Mouse (Mus musculus) limb, embryonic 11.5 days (tissue): Measurements from ENCODE around the gene Hist1h2ah. TPM values are rescaled to one million over a fixed set of nuclear protein-coding genes. Genes with fewer than 3 reads are reported as not detected.

ENCODE experiments used
- ATAC-seq: fragments of 200-750 bp; cut with Nextera tagmentation; 2 replicates; pipeline ENCODE4 v1.8.0; 2017; ENCODE audit warnings: low read depth; ENCODE audit not compliant: insufficient number of reproducible peaks, low FRiP score, low TSS enrichment
- DNase-seq: peaks from one replicate; pipeline ENCODE4 v3.0.0-alpha.2; 2015; ENCODE audit warnings: low spot score
- H3K27ac ChIP-seq: fragments of 300-500 bp; sonication (generic); replicated peaks from 2 replicates; pipeline ENCODE4 v1.5.1; 2014; ENCODE audit warnings: low read depth, mild to moderate bottlenecking, low read length
- H3K27me3 ChIP-seq: fragments of 300-500 bp; sonication (generic); 2 replicates; pipeline ENCODE4 v1.6.1; 2014; ENCODE audit warnings: mild to moderate bottlenecking, low read length, mixed read lengths; ENCODE audit not compliant: control insufficient read depth, insufficient read depth
- H3K36me3 ChIP-seq: fragments of 300-500 bp; sonication (generic); 2 replicates; pipeline ENCODE4 v1.6.1; 2014; ENCODE audit warnings: mild to moderate bottlenecking, low read length, moderate library complexity, mixed read lengths; ENCODE audit not compliant: control insufficient read depth, insufficient read depth
- H3K4me1 ChIP-seq: fragments of 300-500 bp; sonication (generic); 2 replicates; pipeline ENCODE4 v1.6.1; 2014; ENCODE audit warnings: low read length, mixed read lengths; ENCODE audit not compliant: control insufficient read depth, insufficient read depth
- H3K4me2 ChIP-seq: fragments of 300-500 bp; sonication (generic); 2 replicates; pipeline ENCODE4 v1.6.1; 2014; ENCODE audit warnings: low read depth, mild to moderate bottlenecking, moderate library complexity; ENCODE audit not compliant: severe bottlenecking
- H3K4me3 ChIP-seq: fragments of 300-500 bp; sonication (generic); 2 replicates; pipeline ENCODE4 v1.5.1; 2014; ENCODE audit warnings: low read depth, low read length
- H3K9ac ChIP-seq: fragments of 300-500 bp; sonication (generic); 2 replicates; pipeline ENCODE4 v1.6.1; 2014; ENCODE audit warnings: mild to moderate bottlenecking, low read length
- H3K9me3 ChIP-seq: fragments of 300-500 bp; sonication (generic); 2 replicates; pipeline ENCODE4 v1.6.1; 2016; ENCODE audit warnings: low read length; ENCODE audit not compliant: control insufficient read depth
- WGBS: fragments of 180-500 bp; shearing (Covaris S2); extraction: QIAGEN DNeasy Blood & Tissue Kit; methylation state at CpG from one replicate; pipeline ENCODE4 v1.1.7; 2014; 5-methylcytosine and 5-hydroxymethylcytosine counted together
- polyA plus RNA-seq: library from polyadenylated mRNA; unstranded; fragments of >200 nt; fragmentation: Nextera tagmentation; extraction: Ambion mirVana; gene quantifications from 2 replicates; pipeline ENCODE4 v1.2.1, GENCODE M21; 2014

Hist1h2ah gene
- polyA plus RNA-seq, 1 experiment from 2014 or later, result 22.0 TPM

DNA sequence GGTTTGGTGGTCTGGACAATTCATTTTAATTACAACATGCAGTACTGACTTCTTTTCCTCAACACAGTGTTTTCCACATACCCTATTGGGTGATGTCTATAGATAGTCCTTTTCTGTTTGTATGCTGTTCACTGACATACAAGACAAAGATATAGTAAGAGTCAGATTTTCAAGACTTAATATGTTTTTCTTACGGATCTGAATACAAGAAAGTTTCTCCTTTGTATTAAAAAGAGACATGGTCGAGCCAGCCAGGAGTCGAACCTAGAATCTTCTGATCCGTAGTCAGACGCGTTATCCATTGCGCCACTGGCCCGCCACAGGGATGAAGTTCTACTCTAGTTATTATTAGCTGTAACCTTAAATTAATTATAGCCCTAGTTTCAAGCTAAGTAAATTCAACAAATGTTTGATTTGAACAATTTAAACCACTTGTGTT is 14.4 kb downstream of the Hist1h2ah start:
- peak overlapping the region; percentile 49 for H3K4me2 ChIP-seq
- WGBS, result 0% methylated on average over 8 of the region's 8 CpGs
- no peaks in the 10 kb centered on the region for H3K36me3 ChIP-seq
- H3K27ac ChIP-seq, result no peak overlapping the region
- 0 out of 2 replicates have a peak, but pooled peaks cover 2% of the 10 kb centered on the region for H3K4me1 ChIP-seq
- no peak overlapping the region for H3K9ac ChIP-seq
- ATAC-seq (peak; percentile 62; the same call in 1 of the 2 replicates), DNase-seq (peak; percentile 80)
- H3K9me3 ChIP-seq, result no peaks in the 10 kb centered on the region
- H3K27me3 ChIP-seq, result peaks cover 15% of the 10 kb centered on the region
- H3K4me3 ChIP-seq, result peak overlapping the region; percentile 38

DNA sequence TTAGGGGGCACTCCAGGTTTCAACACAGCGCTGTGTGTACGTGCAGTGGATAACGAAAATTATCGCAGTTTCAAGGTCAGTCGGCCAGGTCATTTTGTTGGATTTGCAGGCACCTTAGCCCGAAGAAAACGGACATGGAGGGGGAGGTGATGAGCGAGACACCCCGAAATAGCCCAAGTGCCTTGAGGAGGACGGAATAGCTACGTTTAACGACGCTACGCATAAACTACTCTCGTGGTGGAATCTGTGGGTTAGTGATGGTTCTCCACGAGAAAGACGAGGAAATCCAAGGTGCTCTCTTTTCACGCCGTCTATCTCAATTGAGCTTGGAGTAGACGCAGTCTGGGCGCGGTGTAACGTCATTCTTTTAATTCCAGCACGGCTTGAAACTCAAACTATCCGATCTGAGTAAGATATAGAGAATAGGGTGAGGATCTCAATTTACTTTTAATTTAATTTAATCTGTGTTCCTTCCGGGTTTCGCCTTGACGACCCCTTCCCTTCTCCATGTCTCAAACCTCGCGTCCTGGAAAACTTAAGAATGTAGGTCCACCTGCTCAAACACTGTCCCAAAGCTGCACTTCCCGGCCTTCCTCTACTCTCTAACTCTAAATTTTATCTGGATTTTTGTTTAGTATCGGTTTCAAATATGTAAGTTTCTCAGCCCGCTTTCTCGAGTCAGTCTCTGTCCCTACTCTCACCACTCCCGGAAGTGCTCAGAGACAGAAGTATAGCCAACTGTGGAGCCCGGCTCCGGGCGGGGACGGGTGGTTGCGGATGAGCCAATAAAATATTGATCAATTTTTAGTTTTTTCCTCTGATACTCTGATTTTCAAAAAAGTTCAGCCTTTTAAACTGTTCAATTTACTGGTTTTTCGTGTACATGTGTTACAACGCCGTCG is 15.2 kb downstream of the Hist1h2ah start:
- Histone ChIP-seq H3K9me3 (no peaks in the 10 kb centered on the region), H3K9ac (no peak overlapping the region), H3K27me3 (peaks cover 19% of the 10 kb centered on the region), H3K4me3 (peak overlapping the region; percentile 38), H3K4me1 (0 out of 2 replicates have a peak, but pooled peaks cover 2% of the 10 kb centered on the region), H3K27ac (no peak overlapping the region), H3K36me3 (no peaks in the 10 kb centered on the region), H3K4me2 (peak overlapping the region; percentile 49)
- ATAC-seq (no peak; the same call in 1 of the 2 replicates), DNase-seq (no peak)
- WGBS, result under 1% methylated on average over 44 of the region's 44 CpGs

DNA sequence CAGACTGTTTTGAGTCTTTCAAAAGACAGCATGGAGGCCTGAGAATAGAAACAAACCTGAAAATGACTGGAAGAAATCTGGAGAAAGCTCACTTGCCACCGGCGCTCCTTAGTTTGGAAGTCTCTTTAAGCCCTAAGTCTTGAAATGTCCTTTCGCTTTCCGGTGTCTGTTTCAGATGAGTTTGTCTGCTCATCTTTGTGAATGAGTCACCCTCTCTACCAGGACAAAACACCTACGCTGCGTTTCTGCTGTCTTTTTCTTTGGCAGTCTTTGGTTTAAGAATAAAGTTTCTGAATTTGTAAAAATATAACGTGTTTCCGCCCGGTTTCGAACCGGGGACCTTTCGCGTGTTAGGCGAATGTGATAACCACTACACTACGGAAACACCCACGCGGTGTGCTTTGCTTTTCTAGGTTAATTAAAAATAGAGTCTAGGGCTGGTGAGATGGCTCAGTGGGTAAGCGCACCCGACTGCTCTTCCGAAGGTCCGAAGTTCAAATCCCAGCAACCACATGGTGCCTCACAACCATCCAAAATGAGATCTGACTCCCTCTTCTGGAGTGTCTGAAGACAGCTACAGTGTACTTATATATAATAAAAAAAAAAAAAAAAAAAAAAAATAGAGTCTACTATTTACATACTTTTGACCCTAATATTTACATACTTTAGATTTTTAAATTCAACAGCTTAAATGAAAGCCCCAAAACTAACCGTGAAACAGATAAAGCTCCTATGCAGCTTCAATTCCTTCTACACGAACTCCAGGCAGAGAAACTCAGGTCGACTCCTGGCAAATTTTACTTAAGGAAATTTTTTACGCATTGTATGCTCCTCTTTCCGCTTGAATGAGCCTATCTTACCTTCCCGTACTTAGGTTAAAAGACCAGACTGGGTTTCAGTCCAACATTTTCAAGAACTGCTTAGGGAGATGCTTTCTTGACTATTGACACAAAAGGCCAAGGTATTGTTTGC is 19.6 kb downstream of the Hist1h2ah start:
- Histone ChIP-seq H3K36me3 (no peaks in the 10 kb centered on the region), H3K9ac (no peak overlapping the region), H3K27ac (no peak overlapping the region), H3K27me3 (peaks cover 44% of the 10 kb centered on the region), H3K4me1 (0 out of 2 replicates have a peak, but pooled peaks cover 2% of the 10 kb centered on the region), H3K4me2 (no peak overlapping the region), H3K4me3 (no peak overlapping the region), H3K9me3 (no peaks in the 10 kb centered on the region)
- peak; percentile 91 for DNase-seq
- 13% methylated on average over 27 of the region's 27 CpGs for WGBS
- ATAC-seq, result peak; percentile 46; the same call in 1 of the 2 replicates

DNA sequence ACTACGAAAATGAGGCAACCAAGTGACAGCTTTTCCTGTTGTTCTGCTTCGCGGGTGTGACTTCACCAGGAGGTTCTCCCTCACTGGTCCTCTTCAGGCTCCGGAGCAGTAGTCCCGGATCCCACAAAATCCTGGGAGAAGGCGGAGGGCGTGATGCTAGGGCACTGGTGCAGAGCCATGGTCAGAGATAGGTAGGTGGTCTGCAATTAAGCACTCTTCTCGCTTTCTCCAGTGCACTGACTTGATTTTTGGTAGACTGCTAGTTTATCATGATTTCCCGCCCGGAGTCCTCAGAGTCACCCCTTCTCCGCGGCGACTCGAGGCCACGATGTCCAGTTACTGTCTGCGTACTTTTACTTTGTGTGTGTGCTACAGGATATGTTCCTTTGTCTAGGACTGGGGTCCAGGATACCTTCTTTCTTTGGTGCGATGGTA is 20.9 kb downstream of the Hist1h2ah start:
- peak overlapping the region; percentile 23; the same call in 1 of the 2 replicates for H3K4me2 ChIP-seq
- H3K36me3 ChIP-seq, result no peaks in the 10 kb centered on the region
- no peak overlapping the region for H3K27ac ChIP-seq
- no peaks in the 10 kb centered on the region for H3K9me3 ChIP-seq
- WGBS, result 12% methylated on average over 17 of the region's 17 CpGs
- peak overlapping the region; percentile 8; the same call in 1 of the 2 replicates for H3K4me3 ChIP-seq
- DNase-seq, result no peak
- ATAC-seq, result no peak
- H3K4me1 ChIP-seq, result no peaks in the 10 kb centered on the region
- no peak overlapping the region for H3K9ac ChIP-seq
- peaks cover 45% of the 10 kb centered on the region for H3K27me3 ChIP-seq

DNA sequence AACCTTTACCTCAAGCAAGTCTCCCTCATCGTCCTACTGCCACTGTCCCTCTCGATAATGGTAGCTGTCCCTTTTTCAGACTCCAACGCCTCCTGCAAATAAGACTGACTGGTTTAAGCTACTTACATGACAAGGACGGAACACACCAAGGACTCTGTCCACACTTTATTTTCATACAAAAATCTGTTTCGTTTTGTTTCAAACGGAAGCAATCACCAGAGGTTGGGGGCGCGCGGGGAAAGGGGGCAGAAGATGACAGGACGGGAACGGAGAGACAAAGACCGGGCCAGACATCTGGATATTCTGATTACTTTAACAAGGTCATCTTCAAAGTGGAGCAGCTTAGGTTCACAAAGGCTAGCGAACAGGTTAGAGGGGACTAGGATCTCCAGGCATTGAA is 21.7 kb downstream of the Hist1h2ah start:
- peaks cover 48% of the 10 kb centered on the region for H3K27me3 ChIP-seq
- no peaks in the 10 kb centered on the region for H3K9me3 ChIP-seq
- no peak overlapping the region for H3K4me3 ChIP-seq
- H3K36me3 ChIP-seq, result no peaks in the 10 kb centered on the region
- ATAC-seq, result no peak
- H3K4me2 ChIP-seq, result no peak overlapping the region
- H3K27ac ChIP-seq, result no peak overlapping the region
- no peak overlapping the region for H3K9ac ChIP-seq
- WGBS, result 18% methylated on average over 13 of the region's 13 CpGs
- H3K4me1 ChIP-seq, result no peaks in the 10 kb centered on the region
- DNase-seq, result no peak

DNA sequence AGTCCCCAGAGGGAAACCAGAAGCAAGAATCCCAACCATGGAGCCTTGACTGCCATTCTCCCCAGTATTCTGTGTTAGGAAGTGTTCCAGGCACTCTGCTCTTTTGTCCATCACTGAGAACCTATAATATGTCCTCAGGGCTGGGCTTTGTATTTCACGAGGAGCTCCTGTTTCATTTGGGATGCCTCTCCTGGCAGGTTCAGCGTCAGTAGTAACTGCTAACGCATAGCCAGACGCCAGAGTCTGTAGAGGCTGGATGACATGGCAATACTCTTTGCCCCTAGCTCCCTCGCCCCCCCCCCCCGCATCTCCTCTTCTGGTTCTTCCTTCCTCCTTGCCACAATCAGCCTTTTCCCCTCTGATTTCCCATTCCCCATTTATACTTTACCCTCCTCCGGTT is 25.7 kb downstream of the Hist1h2ah start, which contains the start of gene Prss16:
Gene Prss16 (minus strand): TSS at position 101 of the 400 bp plus-strand sequence.
- 46% methylated on average over 7 of the region's 7 CpGs for WGBS
- H3K9me3 ChIP-seq, result no peaks in the 10 kb centered on the region
- ATAC-seq (no peak), DNase-seq (no peak)
- H3K4me1 ChIP-seq, result no peaks in the 10 kb centered on the region; the same call in 1 of the 2 replicates
- H3K9ac ChIP-seq, result no peak within 1 kb of the TSS
- no peaks in the 10 kb centered on the region for H3K36me3 ChIP-seq
- no peak within 1 kb of the TSS for H3K4me3 ChIP-seq
- no peak within 1 kb of the TSS for H3K27ac ChIP-seq
- H3K27me3 ChIP-seq, result peaks cover 76% of the 10 kb centered on the region
- no peak within 1 kb of the TSS for H3K4me2 ChIP-seq

DNA sequence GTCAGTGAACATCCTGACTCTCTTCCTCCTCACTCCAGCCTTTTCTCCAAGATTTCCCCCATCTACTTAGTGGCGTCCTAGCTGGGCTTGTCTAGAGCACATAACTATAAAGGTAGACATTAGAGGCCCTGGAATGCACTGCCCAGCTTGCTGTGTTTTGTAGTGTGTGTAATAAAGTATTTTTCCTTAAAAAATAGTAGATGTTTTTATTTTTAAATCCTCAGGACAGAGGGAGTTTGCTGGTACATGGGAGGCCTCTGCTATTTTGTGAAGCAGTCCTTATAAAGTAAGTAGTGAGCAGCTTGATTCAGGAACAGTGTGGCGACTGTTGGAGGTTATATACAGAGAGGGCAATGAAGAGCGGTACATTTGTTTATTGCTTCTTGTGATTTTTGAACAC is 26.7 kb downstream of the Hist1h2ah start:
- peaks cover 78% of the 10 kb centered on the region for H3K27me3 ChIP-seq
- no peak overlapping the region for H3K4me3 ChIP-seq
- DNase-seq, result no peak
- WGBS, result 80% methylated on average over 3 of the region's 3 CpGs
- H3K9me3 ChIP-seq, result no peaks in the 10 kb centered on the region
- H3K4me2 ChIP-seq, result no peak overlapping the region
- ATAC-seq, result no peak
- H3K27ac ChIP-seq, result no peak overlapping the region
- H3K36me3 ChIP-seq, result no peaks in the 10 kb centered on the region
- no peaks in the 10 kb centered on the region; the same call in 1 of the 2 replicates for H3K4me1 ChIP-seq
- no peak overlapping the region for H3K9ac ChIP-seq

DNA sequence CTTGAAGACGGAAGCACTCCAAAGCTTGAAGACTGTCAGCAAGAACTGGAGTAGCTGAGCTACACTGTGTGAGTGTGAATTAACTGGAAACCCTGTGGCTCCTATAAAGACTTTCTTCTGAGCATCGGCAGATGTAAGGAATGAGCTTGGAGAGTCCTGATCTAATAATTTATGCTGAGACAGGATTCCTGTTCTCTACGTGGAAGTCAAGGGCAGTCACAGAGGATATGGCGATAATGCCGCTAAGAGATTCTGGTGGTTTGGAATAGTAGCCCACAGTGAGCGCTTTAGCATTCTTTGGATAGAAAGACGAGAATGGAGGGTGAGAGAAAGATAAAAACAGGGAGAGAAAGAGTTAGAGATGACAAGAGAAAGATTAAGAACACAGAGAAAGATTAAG is 27.5 kb downstream of the Hist1h2ah start:
- no peak for ATAC-seq
- 51% methylated on average over 7 of the region's 7 CpGs for WGBS
- no peak overlapping the region for H3K9ac ChIP-seq
- DNase-seq, result no peak
- no peaks in the 10 kb centered on the region for H3K36me3 ChIP-seq
- no peaks in the 10 kb centered on the region for H3K9me3 ChIP-seq
- H3K27me3 ChIP-seq, result peaks cover 85% of the 10 kb centered on the region
- no peak overlapping the region for H3K4me3 ChIP-seq
- no peaks in the 10 kb centered on the region; the same call in 1 of the 2 replicates for H3K4me1 ChIP-seq
- no peak overlapping the region for H3K27ac ChIP-seq
- no peak overlapping the region; the same call in 1 of the 2 replicates for H3K4me2 ChIP-seq
